Mouse (Mus musculus) liver, adult 2 months (tissue): ENCODE measurements around the gene Clk3. TPM values are rescaled to one million over a fixed set of nuclear protein-coding genes. Genes with fewer than 3 reads are reported as not detected.
"Not testable (repeated sequence)": the region's sequence is repeated elsewhere in the genome, so short reads cannot be mapped to it uniquely, and the experiment has no call there.

Experiments used
- DNase-seq: peaks from one replicate; pipeline ENCODE4 v3.0.0-alpha.2; 2011; ENCODE audit warnings: low read depth, low spot score; ENCODE audit errors: extremely low read depth
- H3K27ac ChIP-seq: fragments of 200-500 bp; replicated peaks from 2 replicates; pipeline ENCODE4 v1.5.1; 2012; ENCODE audit warnings: low read depth, mild to moderate bottlenecking, control low read depth, inconsistent platforms, low read length; ENCODE audit not compliant: insufficient read depth
- H3K27me3 ChIP-seq: fragments of 200-500 bp; 2 replicates; pipeline ENCODE4 v1.6.1; 2012; ENCODE audit warnings: mild to moderate bottlenecking, moderate library complexity, low read length, inconsistent platforms; ENCODE audit not compliant: control insufficient read depth, insufficient read depth
- H3K36me3 ChIP-seq: fragments of 200-500 bp; 2 replicates; pipeline ENCODE4 v1.6.1; 2012; ENCODE audit warnings: low read length, inconsistent platforms; ENCODE audit not compliant: control insufficient read depth, insufficient read depth
- H3K4me1 ChIP-seq: fragments of 200-500 bp; 2 replicates; pipeline ENCODE4 v1.6.1; 2011; ENCODE audit warnings: low read length; ENCODE audit not compliant: control insufficient read depth, insufficient read depth
- H3K4me3 ChIP-seq: fragments of 200-500 bp; 2 replicates; pipeline ENCODE4 v1.5.1; 2011; ENCODE audit warnings: low read depth, mild to moderate bottlenecking, control low read depth, low read length, moderate library complexity; ENCODE audit not compliant: insufficient read depth
- H3K79me2 ChIP-seq: fragments of 200-500 bp; 2 replicates; pipeline ENCODE4 v1.6.1; 2012; ENCODE audit warnings: inconsistent platforms, mild to moderate bottlenecking, low read length, moderate library complexity; ENCODE audit not compliant: control insufficient read depth, insufficient read depth
- H3K9ac ChIP-seq: fragments of 200-500 bp; 2 replicates; pipeline ENCODE4 v1.6.1; 2012; ENCODE audit warnings: low read depth, mild to moderate bottlenecking, control low read depth, inconsistent platforms, low read length
- CTCF ChIP-seq: fragments of 200-500 bp; IDR thresholded peaks from 2 replicates; pipeline ENCODE4 v1.5.1; 2011; ENCODE audit warnings: low read depth, low read length, control low read depth
- POLR2A ChIP-seq: fragments of 200-500 bp; IDR thresholded peaks from 2 replicates; pipeline ENCODE4 v1.6.1; 2011; ENCODE audit warnings: low read length, control low read depth; ENCODE audit not compliant: insufficient read depth; ENCODE audit errors: extremely low read depth
- WGBS: fragments of 180-500 bp; shearing (Covaris S2); methylation state at CpG from one replicate; pipeline ENCODE4 v1.1.7; 2018; 5-methylcytosine and 5-hydroxymethylcytosine counted together
- polyA plus RNA-seq: library from polyadenylated mRNA; depleted of rRNA; stranded (reverse); fragments of >200 nt; gene quantifications from 2 replicates; pipeline ENCODE4 v1.2.3, GENCODE M21; 2012
- total RNA-seq: library from RNA; depleted of rRNA; stranded (reverse); fragments of >200 nt; gene quantifications from 2 replicates; pipeline ENCODE4 v1.2.3, GENCODE M21; 2014

Gene Clk3
- total and polyA plus RNA-seq, 2 experiments: 48.1 to 55.3 TPM

- 44% methylated on average over 3 of the region's 3 CpGs for WGBS
- Histone ChIP-seq H3K79me2 (peaks cover 5% of the 10 kb centered on the region), H3K9ac (no peak overlapping the region), H3K36me3 (peaks cover 21% of the 10 kb centered on the region), H3K4me3 (no peak overlapping the region), H3K27ac (0 out of 2 replicates have a peak overlapping the region, but pooled peaks have one; percentile 22), H3K4me1 (peaks cover 16% of the 10 kb centered on the region), H3K27me3 (no peaks in the 10 kb centered on the region)
- DNase-seq: peak; percentile 61
- no peak for TF ChIP-seq POLR2A
- no peak for TF ChIP-seq CTCF
Observed at GRCm38 (mm10) chr9:57720736-57721135, 44.9 kb downstream of the Clk3 start.

GRCm38 (mm10) chr9:57718408-57718807 is 47.3 kb downstream of the Clk3 start:
- Histone ChIP-seq H3K27me3 (no peaks in the 10 kb centered on the region), H3K4me1 (peaks cover 7% of the 10 kb centered on the region), H3K27ac (0 out of 2 replicates have a peak overlapping the region, but pooled peaks have one; percentile 2), H3K79me2 (peaks cover 8% of the 10 kb centered on the region; the same call in 1 of the 2 replicates), H3K4me3 (no peak overlapping the region), H3K36me3 (peaks cover 41% of the 10 kb centered on the region), H3K9ac (no peak overlapping the region)
- peak; percentile 57 for DNase-seq
- TF ChIP-seq POLR2A: no peak
- TF ChIP-seq CTCF: no peak
- 59% methylated on average over 7 of the region's 7 CpGs for WGBS

GRCm38 (mm10) chr9:57712194-57712593 is 53.5 kb downstream of the Clk3 start:
- 73% methylated on average over 2 of the region's 2 CpGs for WGBS
- Histone ChIP-seq H3K27me3 (no peaks in the 10 kb centered on the region), H3K36me3 (peaks cover 42% of the 10 kb centered on the region), H3K9ac (no peak overlapping the region), H3K27ac (no peak overlapping the region), H3K4me3 (no peak overlapping the region), H3K79me2 (peaks cover 12% of the 10 kb centered on the region; the same call in 1 of the 2 replicates), H3K4me1 (peaks cover 6% of the 10 kb centered on the region; the same call in 1 of the 2 replicates)
- TF ChIP-seq CTCF: peak; percentile 43; the same call in 1 of the 2 replicates
- no peak for TF ChIP-seq POLR2A
- DNase-seq: no peak

GRCm38 (mm10) chr9:57710214-57710613 is 55.4 kb downstream of the Clk3 start:
- H3K4me1 ChIP-seq, DNase-seq, H3K27me3 ChIP-seq, H3K9ac ChIP-seq, H3K4me3 ChIP-seq: not testable (repeated sequence)
- WGBS: 81% methylated on average over 5 of the region's 5 CpGs
- Histone ChIP-seq H3K36me3 (peaks cover 25% of the 10 kb centered on the region), H3K79me2 (peaks cover 11% of the 10 kb centered on the region; the same call in 1 of the 2 replicates), H3K27ac (peak overlapping the region; percentile 63)

- DNase-seq: peak; percentile 77
Observed at GRCm38 (mm10) chr9:57708720-57709274, 56.9 kb downstream of the Clk3 start.

More at GRCm38 (mm10) chr9:57708720-57709274, 56.9 kb downstream of the Clk3 start:
- Histone ChIP-seq H3K27ac (peak overlapping the region; percentile 94), H3K4me3 (peak overlapping the region; percentile 97), H3K79me2 (peaks cover 8% of the 10 kb centered on the region; the same call in 1 of the 2 replicates), H3K9ac (peak overlapping the region; percentile 99), H3K36me3 (peaks cover 13% of the 10 kb centered on the region), H3K4me1 (peaks cover 6% of the 10 kb centered on the region; the same call in 1 of the 2 replicates), H3K27me3 (no peaks in the 10 kb centered on the region)
- TF ChIP-seq CTCF: no peak
- TF ChIP-seq POLR2A: 0 out of 2 replicates have a peak, but pooled peaks have one; percentile 39
- under 1% methylated on average over 36 of the region's 39 CpGs for WGBS
